Mouse (Mus musculus) adrenal gland, adult 8-10 months (tissue): ENCODE results near the gene Gm38393. TPM values are rescaled to one million over a fixed set of nuclear protein-coding genes. Genes with fewer than 3 reads are reported as not detected.
A peak's percentile ranks its signal among the peaks of the same experiment; 100 is the strongest.

Experiments
- DNase-seq: peaks from one replicate; pipeline ENCODE4 v3.0.0; 2022
- total RNA-seq, 4 experiments: library from RNA; stranded (reverse); gene quantifications; 2 replicates each; pipeline ENCODE4 v1.2.4; 2022

Gene Gm38393
- total RNA-seq: 1 to 10 TPM; 1.9 to 8.4 (median 5.0) TPM

GRCm38 (mm10) chr7:60004606-60005330, at the start of gene Gm38393, which contains the start of gene Snurf:
Gm38393 (minus strand) TSS chr7:60005064.
Snurf (minus strand) TSS chr7:60005049.
- peak; percentile 36 for DNase-seq

- DNase-seq: no peak
Observed at GRCm38 (mm10) chr7:60047481-60048201, 42.8 kb upstream of the Gm38393 start.

GRCm38 (mm10) chr7:60013186-60013585, 8.3 kb upstream of the Gm38393 start:
- DNase-seq: no peak

- DNase-seq: no peak
Observed at GRCm38 (mm10) chr7:60007727-60008360, 3.0 kb upstream of the Gm38393 start.

- no peak for DNase-seq
Observed at GRCm38 (mm10) chr7:60006262-60006661, 1.4 kb upstream of the Gm38393 start.

GRCm38 (mm10) chr7:60003921-60004605, 801 bp downstream of the Gm38393 start:
- no peak for DNase-seq

GRCm38 (mm10) chr7:60003006-60003865, 1.6 kb downstream of the Gm38393 start:
- DNase-seq: no peak

GRCm38 (mm10) chr7:59978646-59979045, 26.2 kb downstream of the Gm38393 start:
- no peak for DNase-seq

Other genes with a start within 250 kb of the Gm38393 start
- 100 to 1,000 TPM in 3 of 4 experiments, 10 to 100 TPM in 1; 99.0 to 139 (median 115) TPM for gene Snurf, start within 50 bp of the Gm38393 start, total RNA-seq
- gene Snrpn, start 135.2 kb upstream of the Gm38393 start, total RNA-seq: 10 to 100 TPM; 40.1 to 56.6 (median 45.1) TPM